Mouse (Mus musculus) hindbrain, embryonic 10.5 days (tissue): ENCODE data around the gene Mark2. TPM values are rescaled to one million over a fixed set of nuclear protein-coding genes. Genes with fewer than 3 reads are reported as not detected.
A peak's percentile ranks its signal among the peaks of the same experiment; 100 is the strongest.

Experiments used
- DNase-seq: peaks from one replicate; pipeline ENCODE4 v3.0.0-alpha.2; 2017; ENCODE audit warnings: low spot score
- H3K27ac ChIP-seq: fragments of 300-500 bp; sonication (generic); 2 replicates; pipeline ENCODE4 v1.5.1; 2016; ENCODE audit warnings: mild to moderate bottlenecking, moderate library complexity
- H3K27me3 ChIP-seq: fragments of 300-500 bp; sonication (generic); 2 replicates; pipeline ENCODE4 v1.6.1; 2016; ENCODE audit warnings: mild to moderate bottlenecking; ENCODE audit not compliant: poor library complexity, insufficient read depth, severe bottlenecking
- H3K36me3 ChIP-seq: fragments of 300-500 bp; sonication (generic); 2 replicates; pipeline ENCODE4 v1.6.1; 2016; ENCODE audit warnings: mild to moderate bottlenecking, moderate library complexity
- H3K4me1 ChIP-seq: fragments of 300-500 bp; sonication (generic); replicated peaks from 2 replicates; pipeline ENCODE4 v1.6.1; 2016; ENCODE audit warnings: mild to moderate bottlenecking
- H3K4me3 ChIP-seq: fragments of 300-500 bp; sonication (generic); 2 replicates; pipeline ENCODE4 v1.5.1; 2016; ENCODE audit warnings: mild to moderate bottlenecking, moderate library complexity
- H3K9me3 ChIP-seq: fragments of 300-500 bp; sonication (generic); 2 replicates; pipeline ENCODE4 v1.6.1; 2016; ENCODE audit warnings: mild to moderate bottlenecking, moderate library complexity
- WGBS: fragments of 180-500 bp; shearing (Covaris S2); methylation state at CpG from one replicate; pipeline ENCODE4 v1.1.7; 2016; 5-methylcytosine and 5-hydroxymethylcytosine counted together
- polyA plus RNA-seq: library from polyadenylated mRNA; unstranded; fragments of >200 nt; fragmentation: Nextera tagmentation; extraction: Ambion mirVana; gene quantifications from 2 replicates; pipeline ENCODE4 v1.2.1, GENCODE M21; 2016

Gene Mark2
- polyA plus RNA-seq, 1 experiment from 2014 or later, result 56.5 TPM

GRCm38 (mm10) chr19:7345235-7345755 lies 3.6 kb upstream of the Mark2 start:
- peak; percentile 73 for DNase-seq
- WGBS, result 21% methylated on average over 4 of the region's 4 CpGs
- H3K4me1 ChIP-seq, result peaks cover 14% of the 10 kb centered on the region
- H3K27me3 ChIP-seq, result no peaks in the 10 kb centered on the region
- no peak overlapping the region for H3K4me3 ChIP-seq
- H3K27ac ChIP-seq, result 0 out of 2 replicates have a peak overlapping the region, but pooled peaks have one; percentile 9
- H3K36me3 ChIP-seq, result no peaks in the 10 kb centered on the region
- H3K9me3 ChIP-seq, result no peaks in the 10 kb centered on the region

- no peaks in the 10 kb centered on the region; the same call in 1 of the 2 replicates for H3K36me3 ChIP-seq
- no peaks in the 10 kb centered on the region for H3K9me3 ChIP-seq
Observed at GRCm38 (mm10) chr19:7342646-7343045, 986 bp upstream of the Mark2 start.

GRCm38 (mm10) chr19:7340780-7341475 lies 732 bp downstream of the Mark2 start:
- H3K9me3 ChIP-seq, result no peaks in the 10 kb centered on the region
- no peaks in the 10 kb centered on the region for H3K27me3 ChIP-seq
- DNase-seq, result no peak
- H3K4me3 ChIP-seq, result peak overlapping the region; percentile 88
- peaks cover 2% of the 10 kb centered on the region; the same call in 1 of the 2 replicates for H3K36me3 ChIP-seq
- under 1% methylated on average over 38 of the region's 46 CpGs for WGBS
- peaks cover 51% of the 10 kb centered on the region for H3K4me1 ChIP-seq
- peak overlapping the region; percentile 92 for H3K27ac ChIP-seq

More at GRCm38 (mm10) chr19:7342646-7343045, 986 bp upstream of the Mark2 start:
- WGBS, result 81% methylated on average over 2 of the region's 2 CpGs
- Histone ChIP-seq H3K27me3 (no peaks in the 10 kb centered on the region), H3K4me1 (peaks cover 40% of the 10 kb centered on the region), H3K27ac (no peak overlapping the region), H3K4me3 (no peak overlapping the region)
- no peak for DNase-seq

- Histone ChIP-seq H3K9me3 (no peaks in the 10 kb centered on the region), H3K4me1 (peaks cover 50% of the 10 kb centered on the region), H3K36me3 (peaks cover 6% of the 10 kb centered on the region; the same call in 1 of the 2 replicates), H3K27me3 (no peaks in the 10 kb centered on the region), H3K4me3 (peak overlapping the region; percentile 88), H3K27ac (peak overlapping the region; percentile 92)
- 2% methylated on average over 15 of the region's 15 CpGs for WGBS
- peak; percentile 13 for DNase-seq
Observed at GRCm38 (mm10) chr19:7340371-7340779, 1.3 kb downstream of the Mark2 start.

GRCm38 (mm10) chr19:7339867-7340266 lies 1.8 kb downstream of the Mark2 start:
- no peak for DNase-seq
- WGBS, result 61% methylated on average over 4 of the region's 4 CpGs
- Histone ChIP-seq H3K36me3 (peaks cover 6% of the 10 kb centered on the region; the same call in 1 of the 2 replicates), H3K4me3 (peak overlapping the region; percentile 88), H3K27me3 (no peaks in the 10 kb centered on the region), H3K9me3 (no peaks in the 10 kb centered on the region), H3K27ac (peak overlapping the region; percentile 8), H3K4me1 (peaks cover 46% of the 10 kb centered on the region)

GRCm38 (mm10) chr19:7339026-7339425 lies 2.6 kb downstream of the Mark2 start:
- peak overlapping the region; percentile 8 for H3K27ac ChIP-seq
- H3K4me1 ChIP-seq, result peaks cover 54% of the 10 kb centered on the region
- H3K4me3 ChIP-seq, result peak overlapping the region; percentile 88
- 64% methylated on average over 5 of the region's 5 CpGs for WGBS
- H3K9me3 ChIP-seq, result no peaks in the 10 kb centered on the region
- no peaks in the 10 kb centered on the region for H3K27me3 ChIP-seq
- no peak for DNase-seq
- H3K36me3 ChIP-seq, result peaks cover 13% of the 10 kb centered on the region

GRCm38 (mm10) chr19:7337781-7338342 lies 3.8 kb downstream of the Mark2 start:
- no peaks in the 10 kb centered on the region for H3K27me3 ChIP-seq
- peaks cover 23% of the 10 kb centered on the region for H3K36me3 ChIP-seq
- no peaks in the 10 kb centered on the region for H3K9me3 ChIP-seq
- no peak overlapping the region for H3K27ac ChIP-seq
- no peak overlapping the region for H3K4me3 ChIP-seq
- 89% methylated on average over 2 of the region's 2 CpGs for WGBS
- no peak for DNase-seq
- H3K4me1 ChIP-seq, result peaks cover 55% of the 10 kb centered on the region

GRCm38 (mm10) chr19:7335656-7336055 lies 6.0 kb downstream of the Mark2 start:
- Histone ChIP-seq H3K4me1 (peaks cover 50% of the 10 kb centered on the region), H3K9me3 (no peaks in the 10 kb centered on the region), H3K27ac (no peak overlapping the region), H3K36me3 (peaks cover 38% of the 10 kb centered on the region), H3K4me3 (no peak overlapping the region), H3K27me3 (no peaks in the 10 kb centered on the region)
- WGBS, result 85% methylated on average over 4 of the region's 4 CpGs
- no peak for DNase-seq

GRCm38 (mm10) chr19:7334049-7334448 lies 7.6 kb downstream of the Mark2 start:
- H3K36me3 ChIP-seq, result peaks cover 46% of the 10 kb centered on the region

GRCm38 (mm10) chr19:7321391-7321790 lies 20.3 kb downstream of the Mark2 start:
- Histone ChIP-seq H3K4me3 (no peak overlapping the region), H3K9me3 (no peaks in the 10 kb centered on the region), H3K27ac (no peak overlapping the region), H3K36me3 (peaks cover 2% of the 10 kb centered on the region), H3K27me3 (no peaks in the 10 kb centered on the region), H3K4me1 (no peaks in the 10 kb centered on the region)
- no peak for DNase-seq
- WGBS, result 91% methylated on average over 3 of the region's 3 CpGs

More at GRCm38 (mm10) chr19:7334049-7334448, 7.6 kb downstream of the Mark2 start:
- WGBS, result 75% methylated on average over 2 of the region's 2 CpGs
- Histone ChIP-seq H3K4me1 (peaks cover 33% of the 10 kb centered on the region), H3K27ac (no peak overlapping the region), H3K4me3 (no peak overlapping the region), H3K9me3 (no peaks in the 10 kb centered on the region), H3K27me3 (no peaks in the 10 kb centered on the region)
- DNase-seq, result no peak

GRCm38 (mm10) chr19:7320181-7320580 lies 21.5 kb downstream of the Mark2 start:
- H3K4me1 ChIP-seq, result no peaks in the 10 kb centered on the region
- 69% methylated on average over 2 of the region's 2 CpGs for WGBS
- no peaks in the 10 kb centered on the region for H3K27me3 ChIP-seq
- no peaks in the 10 kb centered on the region for H3K9me3 ChIP-seq
- no peak overlapping the region for H3K4me3 ChIP-seq
- no peak for DNase-seq
- H3K36me3 ChIP-seq, result no peaks in the 10 kb centered on the region; the same call in 1 of the 2 replicates
- H3K27ac ChIP-seq, result no peak overlapping the region

GRCm38 (mm10) chr19:7317716-7318115 lies 23.9 kb downstream of the Mark2 start:
- Histone ChIP-seq H3K4me3 (no peak overlapping the region), H3K4me1 (0 out of 2 replicates have a peak, but pooled peaks cover 4% of the 10 kb centered on the region), H3K27me3 (no peaks in the 10 kb centered on the region), H3K9me3 (no peaks in the 10 kb centered on the region), H3K36me3 (no peaks in the 10 kb centered on the region; the same call in 1 of the 2 replicates), H3K27ac (no peak overlapping the region)
- no peak for DNase-seq
- WGBS, result 87% methylated on average over 4 of the region's 4 CpGs

- no peaks in the 10 kb centered on the region for H3K27me3 ChIP-seq
- H3K4me3 ChIP-seq, result no peak overlapping the region
- H3K36me3 ChIP-seq, result no peaks in the 10 kb centered on the region; the same call in 1 of the 2 replicates
- no peak for DNase-seq
- 81% methylated on average over 4 of the region's 4 CpGs for WGBS
- H3K27ac ChIP-seq, result no peak overlapping the region
- no peaks in the 10 kb centered on the region for H3K9me3 ChIP-seq
- H3K4me1 ChIP-seq, result peaks cover 12% of the 10 kb centered on the region
Observed at GRCm38 (mm10) chr19:7316822-7317221, 24.8 kb downstream of the Mark2 start.
